Mouse (Mus musculus): ENCODE measurements around the gene Fam102a. TPM values are rescaled to one million over a fixed set of nuclear protein-coding genes. Genes with fewer than 3 reads are reported as not detected.
A peak's percentile ranks its signal among the peaks of the same experiment; 100 is the strongest.

Gene Fam102a
- total RNA-seq (2012; rRNA removed) (3.8 and 5.1 TPM in 2 replicates), total RNA-seq (2014; rRNA removed) (1.3 and 1.7 TPM in 2 replicates), polyA plus RNA-seq (2012; ENCODE audit: insufficient read length, low read depth) (6.7 and 7.8 TPM in 2 replicates)

GRCm38 (mm10) chr2:32534733-32535471 lies at the start of gene Fam102a:
Gene Fam102a (plus strand): TSS chr2:32535332.
- Histone ChIP-seq H3K27ac (ENCODE audit: insufficient read depth, low read depth) (peak within 1 kb of the TSS; percentile 81), H3K4me2 (ENCODE audit: insufficient read depth, low read depth, poor library complexity, severe bottlenecking) (peak within 1 kb of the TSS; percentile 91), H3K4me1 (ENCODE audit: control insufficient read depth in 1 of 2, insufficient read depth in 2 of 2) (peaks cover 12 to 30% of the 10 kb centered on the region in 2 experiments), H3K27me3 (replicated peaks) (peaks cover 9% of the 10 kb centered on the region), H3K9me3 (replicated peaks; ENCODE audit: low read length) (no peaks in the 10 kb centered on the region), H3K79me2 (replicated peaks; ENCODE audit: control insufficient read depth, extremely low read depth, insufficient read depth, poor library complexity, severe bottlenecking) (no peaks in the 10 kb centered on the region), H3K4me3 (replicated peaks in 1 of 3; ENCODE audit: low read depth in 2 of 3, low read length in 2 of 3, poor library complexity in 1 of 3) (peak within 1 kb of the TSS; percentile 69 to 86 (median 69)), H3K9ac (ENCODE audit: insufficient read depth, low read depth) (peak within 1 kb of the TSS; percentile 79), H3K36me3 (replicated peaks in 1 of 2; ENCODE audit: control insufficient read depth in 1 of 2, insufficient read depth in 1 of 2, low read length in 1 of 2) (peaks cover 0 to 3% of the 10 kb centered on the region in 2 experiments)
- TF ChIP-seq TCF12 (IDR thresholded peaks at IDR 0.05; ENCODE audit: low read depth, low read length) (peak; percentile 60; the same call in 1 of the 2 replicates), USF2 (conservative IDR thresholded peaks at IDR 0.05; ENCODE audit: low read depth, low read length) (no peak), NELFE (IDR thresholded peaks at IDR 0.05; ENCODE audit: low read depth, low read length) (peak; percentile 51; the same call in 1 of the 2 replicates), POLR2A (IDR thresholded peaks at IDR 0.05; ENCODE audit: low read depth, low read length) (peak; percentile 88), SIN3A (IDR thresholded peaks at IDR 0.05; ENCODE audit: low read length) (peak; percentile 55; the same call in 1 of the 2 replicates), ZMIZ1 (IDR thresholded peaks at IDR 0.05; ENCODE audit: low read depth, low read length) (peak; percentile 50; the same call in 1 of the 2 replicates), MXI1 (IDR thresholded peaks at IDR 0.05; ENCODE audit: low read depth, low read length) (peak; percentile 34), UBTF (IDR thresholded peaks at IDR 0.05; ENCODE audit: low read depth, low read length) (peak; percentile 58; the same call in 1 of the 2 replicates), MAZ (IDR thresholded peaks at IDR 0.05; ENCODE audit: low read depth, low read length) (peak; percentile 79), IRF4 (IDR thresholded peaks at IDR 0.05; ENCODE audit: low read depth, low read length) (no peak)
- dilution Hi-C loops (cut with MboI; ENCODE audit: extremely low pct_ligation_motif_present, extremely low pct_unique_long_range_greater_than_20kb, low sequenced_read_pairs), result no loop called here
- in situ Hi-C loops (cut with MboI; ENCODE audit: low pct_ligation_motif_present, low pct_unique_long_range_greater_than_20kb, low sequenced_read_pairs), result no loop called here
- peak; percentile 93 for DNase-seq (ENCODE audit: extremely low read depth)

DNA sequence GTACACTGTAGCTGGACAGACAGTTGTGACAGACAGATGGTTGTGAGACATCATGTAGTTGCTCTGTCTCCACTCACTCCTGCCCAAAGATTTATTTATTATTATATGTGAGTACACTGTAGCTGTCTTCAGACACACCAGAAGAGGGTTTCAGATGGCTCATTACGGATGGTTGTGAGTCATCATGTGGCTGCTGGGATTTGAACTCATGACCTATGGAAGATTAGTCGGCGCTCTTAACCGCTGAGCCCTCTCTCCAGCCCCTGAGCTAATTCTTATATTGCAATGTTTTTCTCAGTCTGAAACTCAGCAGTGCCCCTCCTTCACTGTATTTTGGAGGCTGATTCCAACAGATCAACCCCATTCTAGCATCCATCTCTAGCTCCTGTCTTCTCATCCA lies 49.4 kb upstream of the Fam102a start:
- dilution Hi-C loops (cut with MboI; ENCODE audit: extremely low pct_ligation_motif_present, extremely low pct_unique_long_range_greater_than_20kb, low sequenced_read_pairs) (no loop called here), in situ Hi-C loops (cut with MboI; ENCODE audit: low pct_ligation_motif_present, low pct_unique_long_range_greater_than_20kb, low sequenced_read_pairs) (loop anchor here (5.0 kb wide), 2 partner anchors 33 to 83 kb away; partner anchors contain the start of genes Naif1 and Slc25a25)
- H3K36me3 ChIP-seq (replicated peaks in 1 of 2; ENCODE audit: control insufficient read depth in 1 of 2, insufficient read depth in 1 of 2, low read length in 1 of 2), result no peaks in the 10 kb centered on the region
- H3K4me1 ChIP-seq (ENCODE audit: control insufficient read depth in 1 of 2, insufficient read depth in 2 of 2), result peaks cover 0 to 9% of the 10 kb centered on the region in 2 experiments; a peak in 2 of 4 replicates
- H3K4me3 ChIP-seq (replicated peaks in 1 of 3; ENCODE audit: low read depth in 2 of 3, low read length in 2 of 3, poor library complexity in 1 of 3), result no peak overlapping the region
- TF ChIP-seq ELF1 (IDR thresholded peaks at IDR 0.05; ENCODE audit: low read depth, low read length), result no peak
- no peak for TF ChIP-seq MYC (IDR thresholded peaks at IDR 0.05; ENCODE audit: low read depth, low read length)
- no peak for TF ChIP-seq USF1 (IDR thresholded peaks at IDR 0.05; ENCODE audit: low read depth, low read length)
- no peaks in the 10 kb centered on the region for H3K27me3 ChIP-seq (replicated peaks)
- no peak overlapping the region for H3K4me2 ChIP-seq (ENCODE audit: insufficient read depth, low read depth, poor library complexity, severe bottlenecking)
- no peaks in the 10 kb centered on the region for H3K79me2 ChIP-seq (replicated peaks; ENCODE audit: control insufficient read depth, extremely low read depth, insufficient read depth, poor library complexity, severe bottlenecking)
- no peaks in the 10 kb centered on the region for H3K9me3 ChIP-seq (replicated peaks; ENCODE audit: low read length)
- no peak overlapping the region for H3K9ac ChIP-seq (ENCODE audit: insufficient read depth, low read depth)
- DNase-seq (ENCODE audit: extremely low read depth), result no peak
- H3K27ac ChIP-seq (ENCODE audit: insufficient read depth, low read depth), result no peak overlapping the region

Measured in CH12.LX (cell line).